Mouse (Mus musculus): ENCODE measurements around the gene Aff1. TPM values are rescaled to one million over a fixed set of nuclear protein-coding genes. Genes with fewer than 3 reads are reported as not detected.

Gene Aff1
- polyA plus RNA-seq, 1 experiment = 16.2 TPM

DNA sequence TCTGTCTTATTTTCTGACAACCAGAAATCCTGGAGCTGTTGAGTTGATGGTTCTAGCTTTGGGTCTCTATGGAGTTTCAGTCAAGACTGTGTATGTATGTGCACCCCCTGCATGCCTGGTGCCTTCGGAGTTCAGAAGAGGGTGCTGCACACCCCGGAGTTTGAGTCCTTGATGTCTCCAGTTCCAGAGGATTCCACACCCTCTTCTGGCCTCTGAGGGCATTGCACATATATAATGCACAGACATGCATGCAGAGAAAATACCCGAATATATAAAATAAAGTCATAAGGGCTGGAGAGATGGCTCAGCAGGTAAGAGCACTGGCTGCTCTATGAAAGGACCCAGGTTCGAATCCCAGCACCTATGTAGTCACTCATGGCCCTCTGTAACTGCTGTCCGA lies 33.3 kb upstream of the Aff1 start:
- DNase-seq (ENCODE audit: low read depth in 1 of 2, low spot score in 2 of 2) = no peak
- H3K4me1 ChIP-seq (ENCODE audit: control insufficient read depth, insufficient read depth, insufficient read length) = no peaks in the 10 kb centered on the region; the same call in 1 of the 2 replicates
- no peak overlapping the region for H3K27ac ChIP-seq (ENCODE audit: insufficient read depth, low read length)
- no peak for TF ChIP-seq CTCF (IDR thresholded peaks at IDR 0.05; ENCODE audit: extremely low read depth, insufficient read depth, insufficient read length, insufficient replicate concordance)
- no peak for TF ChIP-seq POLR2A (IDR thresholded peaks at IDR 0.05; ENCODE audit: low read depth, low read length)
- H3K27me3 ChIP-seq (ENCODE audit: control insufficient read depth, insufficient read depth, low read length) = no peaks in the 10 kb centered on the region
- no peaks in the 10 kb centered on the region for H3K36me3 ChIP-seq (ENCODE audit: control insufficient read depth, insufficient read depth, low read length)
- H3K4me3 ChIP-seq (ENCODE audit: extremely low read depth, insufficient read depth, insufficient read length) = no peak overlapping the region
- 64% methylated on average over 5 of the region's 5 CpGs for WGBS

- DNase-seq (ENCODE audit: low read depth in 1 of 2, low spot score in 2 of 2) = peak in 1 of 2 experiments; percentile 27
- H3K4me3 ChIP-seq (ENCODE audit: extremely low read depth, insufficient read depth, insufficient read length) = no peak overlapping the region
- no peaks in the 10 kb centered on the region; the same call in 1 of the 2 replicates for H3K4me1 ChIP-seq (ENCODE audit: control insufficient read depth, insufficient read depth, insufficient read length)
- H3K27ac ChIP-seq (ENCODE audit: insufficient read depth, low read length) = no peak overlapping the region
- TF ChIP-seq POLR2A (IDR thresholded peaks at IDR 0.05; ENCODE audit: low read depth, low read length) = no peak
- no peak for TF ChIP-seq CTCF (IDR thresholded peaks at IDR 0.05; ENCODE audit: extremely low read depth, insufficient read depth, insufficient read length, insufficient replicate concordance)
- 21% methylated on average over 3 of the region's 3 CpGs for WGBS
- H3K36me3 ChIP-seq (ENCODE audit: control insufficient read depth, insufficient read depth, low read length) = no peaks in the 10 kb centered on the region
- H3K27me3 ChIP-seq (ENCODE audit: control insufficient read depth, insufficient read depth, low read length) = no peaks in the 10 kb centered on the region
Measured at GRCm38 (mm10) chr5:103659571-103659970, 32.6 kb upstream of the Aff1 start.

GRCm38 (mm10) chr5:103664932-103665331 lies 27.2 kb upstream of the Aff1 start:
- 92% methylated on average over 9 of the region's 9 CpGs for WGBS
- DNase-seq (ENCODE audit: low read depth in 1 of 2, low spot score in 2 of 2) = no peak
- Histone ChIP-seq H3K27me3 (ENCODE audit: control insufficient read depth, insufficient read depth, low read length) (no peaks in the 10 kb centered on the region), H3K4me1 (ENCODE audit: control insufficient read depth, insufficient read depth, insufficient read length) (no peaks in the 10 kb centered on the region), H3K27ac (ENCODE audit: insufficient read depth, low read length) (no peak overlapping the region), H3K4me3 (ENCODE audit: extremely low read depth, insufficient read depth, insufficient read length) (no peak overlapping the region), H3K36me3 (ENCODE audit: control insufficient read depth, insufficient read depth, low read length) (no peaks in the 10 kb centered on the region)
- TF ChIP-seq CTCF (IDR thresholded peaks at IDR 0.05; ENCODE audit: extremely low read depth, insufficient read depth, insufficient read length, insufficient replicate concordance) (no peak), POLR2A (IDR thresholded peaks at IDR 0.05; ENCODE audit: low read depth, low read length) (no peak)

DNA sequence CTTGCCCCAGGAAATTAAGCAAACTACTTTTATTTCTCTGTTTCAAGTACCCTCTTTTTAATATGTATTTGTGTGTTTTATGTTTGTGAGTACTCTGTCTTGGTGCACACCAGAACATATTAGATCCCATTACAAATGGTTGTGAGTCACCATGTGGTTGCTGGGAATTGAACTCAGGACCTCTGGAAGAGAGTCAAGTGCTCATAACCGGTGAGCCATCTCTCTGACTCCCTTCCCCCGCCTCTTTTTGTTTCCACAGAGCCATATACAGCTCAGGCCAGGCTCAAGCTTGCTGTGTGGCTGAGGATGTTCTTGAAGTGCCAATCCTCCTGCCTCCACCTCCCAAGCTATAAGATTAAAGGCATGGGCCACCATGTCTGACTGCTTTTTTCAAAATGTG lies 26.3 kb upstream of the Aff1 start:
- TF ChIP-seq CTCF (IDR thresholded peaks at IDR 0.05; ENCODE audit: extremely low read depth, insufficient read depth, insufficient read length, insufficient replicate concordance) = no peak
- TF ChIP-seq POLR2A (IDR thresholded peaks at IDR 0.05; ENCODE audit: low read depth, low read length) = no peak
- Histone ChIP-seq H3K4me3 (ENCODE audit: extremely low read depth, insufficient read depth, insufficient read length) (no peak overlapping the region), H3K4me1 (ENCODE audit: control insufficient read depth, insufficient read depth, insufficient read length) (no peaks in the 10 kb centered on the region), H3K36me3 (ENCODE audit: control insufficient read depth, insufficient read depth, low read length) (no peaks in the 10 kb centered on the region), H3K27me3 (ENCODE audit: control insufficient read depth, insufficient read depth, low read length) (no peaks in the 10 kb centered on the region), H3K27ac (ENCODE audit: insufficient read depth, low read length) (no peak overlapping the region)
- no peak for DNase-seq (ENCODE audit: low read depth in 1 of 2, low spot score in 2 of 2)
- WGBS = 68% methylated on average over 2 of the region's 2 CpGs

- Histone ChIP-seq H3K4me1 (ENCODE audit: control insufficient read depth, insufficient read depth, insufficient read length) (no peaks in the 10 kb centered on the region), H3K36me3 (ENCODE audit: control insufficient read depth, insufficient read depth, low read length) (no peaks in the 10 kb centered on the region), H3K27ac (ENCODE audit: insufficient read depth, low read length) (no peak overlapping the region), H3K27me3 (ENCODE audit: control insufficient read depth, insufficient read depth, low read length) (no peaks in the 10 kb centered on the region), H3K4me3 (ENCODE audit: extremely low read depth, insufficient read depth, insufficient read length) (no peak overlapping the region)
- 82% methylated on average over 3 of the region's 3 CpGs for WGBS
- DNase-seq (ENCODE audit: low read depth in 1 of 2, low spot score in 2 of 2) = no peak
- TF ChIP-seq POLR2A (IDR thresholded peaks at IDR 0.05; ENCODE audit: low read depth, low read length) = no peak
- no peak for TF ChIP-seq CTCF (IDR thresholded peaks at IDR 0.05; ENCODE audit: extremely low read depth, insufficient read depth, insufficient read length, insufficient replicate concordance)
Measured at GRCm38 (mm10) chr5:103671858-103672257, 20.3 kb upstream of the Aff1 start.

DNA sequence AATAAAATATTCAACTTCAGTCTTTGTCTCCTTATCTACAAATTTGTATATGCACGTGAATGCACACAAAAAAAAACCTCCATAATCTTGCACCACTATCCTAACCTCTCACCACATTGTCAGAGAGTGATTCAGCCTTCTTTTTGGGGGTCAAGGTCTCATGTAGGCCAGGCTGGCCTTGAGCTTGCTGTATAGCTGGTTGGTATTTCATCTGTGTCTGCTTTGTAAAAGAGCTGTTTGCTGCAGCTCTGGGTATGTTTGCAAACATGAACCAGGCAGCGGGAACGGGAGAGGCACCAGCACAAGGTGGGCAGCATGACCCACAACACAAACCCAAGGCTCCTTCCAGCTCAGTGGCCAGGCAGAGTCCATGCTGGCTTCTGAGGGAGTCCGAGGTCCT lies 18.6 kb upstream of the Aff1 start:
- no peak overlapping the region for H3K27ac ChIP-seq (ENCODE audit: insufficient read depth, low read length)

GRCm38 (mm10) chr5:103674482-103674881 lies 17.7 kb upstream of the Aff1 start:
- no peak overlapping the region for H3K27ac ChIP-seq (ENCODE audit: insufficient read depth, low read length)
- H3K4me3 ChIP-seq (ENCODE audit: extremely low read depth, insufficient read depth, insufficient read length) = no peak overlapping the region
- TF ChIP-seq POLR2A (IDR thresholded peaks at IDR 0.05; ENCODE audit: low read depth, low read length) = no peak
- TF ChIP-seq CTCF (IDR thresholded peaks at IDR 0.05; ENCODE audit: extremely low read depth, insufficient read depth, insufficient read length, insufficient replicate concordance) = no peak
- no peaks in the 10 kb centered on the region for H3K4me1 ChIP-seq (ENCODE audit: control insufficient read depth, insufficient read depth, insufficient read length)
- no peak for DNase-seq (ENCODE audit: low read depth in 1 of 2, low spot score in 2 of 2)
- 88% methylated on average over 6 of the region's 6 CpGs for WGBS
- no peaks in the 10 kb centered on the region for H3K27me3 ChIP-seq (ENCODE audit: control insufficient read depth, insufficient read depth, low read length)
- H3K36me3 ChIP-seq (ENCODE audit: control insufficient read depth, insufficient read depth, low read length) = no peaks in the 10 kb centered on the region

More for the DNA sequence above, 18.6 kb upstream of the Aff1 start:
- no peak for DNase-seq (ENCODE audit: low read depth in 1 of 2, low spot score in 2 of 2)
- 85% methylated on average over 4 of the region's 4 CpGs for WGBS
- Histone ChIP-seq H3K27me3 (ENCODE audit: control insufficient read depth, insufficient read depth, low read length) (no peaks in the 10 kb centered on the region), H3K4me1 (ENCODE audit: control insufficient read depth, insufficient read depth, insufficient read length) (no peaks in the 10 kb centered on the region), H3K4me3 (ENCODE audit: extremely low read depth, insufficient read depth, insufficient read length) (no peak overlapping the region), H3K36me3 (ENCODE audit: control insufficient read depth, insufficient read depth, low read length) (no peaks in the 10 kb centered on the region)
- no peak for TF ChIP-seq POLR2A (IDR thresholded peaks at IDR 0.05; ENCODE audit: low read depth, low read length)
- no peak for TF ChIP-seq CTCF (IDR thresholded peaks at IDR 0.05; ENCODE audit: extremely low read depth, insufficient read depth, insufficient read length, insufficient replicate concordance)

Measured in spleen, adult 2 months (tissue).